In genomic region chr8:87197867-87198536, GRCm38 (mm10) we compare ENCODE assay signal across 14 mouse cellular contexts.
A peak's percentile ranks its signal among the peaks of the same experiment; 100 is the strongest.
DNase-seq lines count a peak whose midpoint lies in the region; ATAC-seq and TF ChIP-seq lines count a peak whose summit lies in the region.
"Had no signal": no experiment of that assay in that cellular context is flagged by ENCODE, and none has a peak within 500 bp of the region (broad histone marks: within the 10 kb centered on the region; RNA-seq: fewer than 3 reads in every experiment).

No protein-coding gene starts in this region.

- H3K27ac ChIP-seq in forebrain, embryonic 14.5 days (ENCODE audit: low read depth, low read length): no peak overlapping the region
- H3K27ac ChIP-seq in forebrain, embryonic 13.5 days: no peak overlapping the region
- no peak overlapping the region for H3K27ac ChIP-seq in lung, embryonic 14.5 days (ENCODE audit: low read depth)
- H3K27ac ChIP-seq: hindbrain, embryonic 13.5 days; liver, embryonic 13.5 days; midbrain, embryonic 12.5 days had no signal

- no peak for ATAC-seq in forebrain, embryonic 14.5 days
- ATAC-seq in forebrain, embryonic 13.5 days: no peak
- peak; percentile 70 for ATAC-seq in lung, embryonic 14.5 days (ENCODE audit: insufficient read depth)

- DNase-seq in forebrain, embryonic 14.5 days (ENCODE audit: low spot score): peak; percentile 52
- peak; percentile 66 for DNase-seq in lung, embryonic 14.5 days
- no peak for DNase-seq in lung, postnatal 36 days
- peak; percentile 56 for DNase-seq in Muller cell, postnatal 12 days (ENCODE audit: inconsistent ontology term)
- DNase-seq in brain, embryonic 14.5 days (ENCODE audit: low read depth): peak; percentile 68
- DNase-seq in thymus, adult 18-20 months: no peak
- no peak for DNase-seq in heart, postnatal 25 days (ENCODE audit: low spot score)
- DNase-seq: gastrocnemius, postnatal 10 days; kidney, adult 18-20 months; liver, embryonic 13.5 days had no signal

- H3K27me3 ChIP-seq in forebrain, embryonic 14.5 days (replicated peaks; ENCODE audit: control insufficient read depth, insufficient read depth, low read length): no peaks in the 10 kb centered on the region
- H3K27me3 ChIP-seq in forebrain, embryonic 13.5 days: peaks cover 19% of the 10 kb centered on the region; the same call in 1 of the 2 replicates
- no peaks in the 10 kb centered on the region for H3K27me3 ChIP-seq in lung, embryonic 14.5 days (ENCODE audit: insufficient read depth, low read length)
- H3K27me3 ChIP-seq: hindbrain, embryonic 13.5 days; liver, embryonic 13.5 days had no signal

- intact Hi-C loops in heart, postnatal 25 days (cut with DNase I): no loop called here

- H3K9me3 ChIP-seq in forebrain, embryonic 14.5 days (replicated peaks; ENCODE audit: control insufficient read depth, low read length): no peaks in the 10 kb centered on the region
- H3K9me3 ChIP-seq in forebrain, embryonic 13.5 days (replicated peaks): no peaks in the 10 kb centered on the region
- no peaks in the 10 kb centered on the region for H3K9me3 ChIP-seq in lung, embryonic 14.5 days (ENCODE audit: low read depth, low read length)
- H3K9me3 ChIP-seq: hindbrain, embryonic 13.5 days; liver, embryonic 13.5 days; midbrain, embryonic 12.5 days had no signal

- TF ChIP-seq POLR2A in brain, embryonic 14.5 days (IDR thresholded peaks at IDR 0.05; ENCODE audit: borderline replicate concordance, extremely low read depth, insufficient read depth, insufficient read length, poor library complexity, severe bottlenecking): no peak

- H3K4me2 ChIP-seq in forebrain, embryonic 14.5 days (ENCODE audit: low read length): no peak overlapping the region
- H3K4me2 ChIP-seq in forebrain, embryonic 13.5 days: no peak overlapping the region
- H3K4me2 ChIP-seq in lung, embryonic 14.5 days: no peak overlapping the region
- H3K4me2 ChIP-seq: heart, embryonic 11.5 days; hindbrain, embryonic 13.5 days; liver, embryonic 13.5 days; midbrain, embryonic 12.5 days had no signal

- WGBS in forebrain, embryonic 14.5 days: 29% methylated on average over 8 of the region's 8 CpGs
- 36% methylated on average over 8 of the region's 8 CpGs for WGBS in forebrain, embryonic 13.5 days
- 22% methylated on average over 8 of the region's 8 CpGs for WGBS in lung, embryonic 14.5 days

- no peak overlapping the region for H3K4me3 ChIP-seq in forebrain, embryonic 14.5 days (ENCODE audit: low read depth, low read length)
- no peak overlapping the region for H3K4me3 ChIP-seq in forebrain, embryonic 13.5 days
- no peak overlapping the region for H3K4me3 ChIP-seq in lung, embryonic 14.5 days (ENCODE audit: low read depth, low read length)
- H3K4me3 ChIP-seq: hindbrain, embryonic 13.5 days; liver, embryonic 13.5 days; midbrain, embryonic 12.5 days had no signal

- TF ChIP-seq CTCF in lung, embryonic 14.5 days (IDR thresholded peaks at IDR 0.05; ENCODE audit: low read depth): no peak
- no peak for TF ChIP-seq CTCF in brain, embryonic 14.5 days (IDR thresholded peaks at IDR 0.05; ENCODE audit: borderline replicate concordance, extremely low read depth, insufficient read depth, insufficient read length)

- H3K4me1 ChIP-seq in forebrain, embryonic 14.5 days (ENCODE audit: control insufficient read depth, insufficient read depth, low read length): 0 out of 2 replicates have a peak, but pooled peaks cover 16% of the 10 kb centered on the region
- peaks cover 27% of the 10 kb centered on the region for H3K4me1 ChIP-seq in forebrain, embryonic 13.5 days
- H3K4me1 ChIP-seq in lung, embryonic 14.5 days (ENCODE audit: insufficient read depth): peaks cover 31% of the 10 kb centered on the region
- H3K4me1 ChIP-seq: liver, embryonic 13.5 days had no signal

- no peaks in the 10 kb centered on the region for H3K36me3 ChIP-seq in forebrain, embryonic 14.5 days (ENCODE audit: control insufficient read depth, insufficient read depth, low read length)
- H3K36me3 ChIP-seq in forebrain, embryonic 13.5 days (ENCODE audit: poor library complexity, severe bottlenecking): no peaks in the 10 kb centered on the region
- no peaks in the 10 kb centered on the region for H3K36me3 ChIP-seq in lung, embryonic 14.5 days (ENCODE audit: insufficient read depth)
- H3K36me3 ChIP-seq: hindbrain, embryonic 13.5 days; liver, embryonic 13.5 days; midbrain, embryonic 12.5 days had no signal

- no peak overlapping the region for H3K9ac ChIP-seq in forebrain, embryonic 14.5 days (ENCODE audit: low read length)
- no peak overlapping the region for H3K9ac ChIP-seq in forebrain, embryonic 13.5 days
- no peak overlapping the region for H3K9ac ChIP-seq in lung, embryonic 14.5 days
- H3K9ac ChIP-seq: hindbrain, embryonic 13.5 days; liver, embryonic 13.5 days; midbrain, embryonic 12.5 days had no signal

Comparison
In these comparisons a context has a peak if more than half of its experiments do, and no peak if none do; other contexts are left out.
1. DNase-seq: peak in forebrain, embryonic 14.5 days (single experiment), lung, embryonic 14.5 days (single experiment), Muller cell, postnatal 12 days (single experiment) and brain, embryonic 14.5 days (single experiment); none in lung, postnatal 36 days (single experiment), thymus, adult 18-20 months (0 of 2) and heart, postnatal 25 days (single experiment).